Mouse (Mus musculus) stomach, embryonic 16.5 days (tissue): Measurements from ENCODE around the gene Coasy. TPM values are rescaled to one million over a fixed set of nuclear protein-coding genes. Genes with fewer than 3 reads are reported as not detected.

Experiments used
- ATAC-seq: fragments of 200-750 bp; cut with Nextera tagmentation; 2 replicates; pipeline ENCODE4 v1.8.0; 2017; ENCODE audit warnings: moderate number of reproducible peaks, moderate TSS enrichment; ENCODE audit not compliant: insufficient read depth, low FRiP score
- H3K27ac ChIP-seq: fragments of 300-500 bp; sonication (generic); 2 replicates; pipeline ENCODE4 v1.5.1; 2014; ENCODE audit warnings: low read length
- H3K27me3 ChIP-seq: fragments of 300-500 bp; sonication (generic); 2 replicates; pipeline ENCODE4 v1.6.1; 2014; ENCODE audit warnings: low read length, control low read depth, mixed read lengths; ENCODE audit not compliant: control insufficient read depth, insufficient read depth
- H3K36me3 ChIP-seq: fragments of 300-500 bp; sonication (generic); 2 replicates; pipeline ENCODE4 v1.6.1; 2014; ENCODE audit warnings: low read length; ENCODE audit not compliant: control insufficient read depth, insufficient read depth
- H3K4me1 ChIP-seq: fragments of 300-500 bp; sonication (generic); 2 replicates; pipeline ENCODE4 v1.6.1; 2014; ENCODE audit warnings: low read length, control low read depth, mixed read lengths; ENCODE audit not compliant: control insufficient read depth, insufficient read depth
- H3K4me2 ChIP-seq: fragments of 300-500 bp; sonication (generic); 2 replicates; pipeline ENCODE4 v1.6.1; 2014; ENCODE audit warnings: low read depth, low read length, mixed read lengths
- H3K4me3 ChIP-seq: fragments of 300-500 bp; sonication (generic); replicated peaks from 2 replicates; pipeline ENCODE4 v1.5.1; 2014; ENCODE audit warnings: mild to moderate bottlenecking, low read length
- H3K9ac ChIP-seq: fragments of 300-500 bp; sonication (generic); 2 replicates; pipeline ENCODE4 v1.6.1; 2014; ENCODE audit warnings: low read length
- H3K9me3 ChIP-seq: fragments of 300-500 bp; sonication (generic); replicated peaks from 2 replicates; pipeline ENCODE4 v1.6.1; 2016; ENCODE audit warnings: low read length, control low read depth; ENCODE audit not compliant: control insufficient read depth
- WGBS: fragments of 180-500 bp; shearing (Covaris S2); extraction: QIAGEN DNeasy Blood & Tissue Kit; methylation state at CpG from one replicate; pipeline ENCODE4 v1.1.7; 2014; 5-methylcytosine and 5-hydroxymethylcytosine counted together
- polyA plus RNA-seq: library from polyadenylated mRNA; unstranded; fragments of >200 nt; fragmentation: Nextera tagmentation; extraction: Ambion mirVana; gene quantifications from 2 replicates; pipeline ENCODE4 v1.2.1, GENCODE M21; 2015

Gene Coasy
- polyA plus RNA-seq, 1 experiment from 2014 or later, result 38.9 TPM

DNA sequence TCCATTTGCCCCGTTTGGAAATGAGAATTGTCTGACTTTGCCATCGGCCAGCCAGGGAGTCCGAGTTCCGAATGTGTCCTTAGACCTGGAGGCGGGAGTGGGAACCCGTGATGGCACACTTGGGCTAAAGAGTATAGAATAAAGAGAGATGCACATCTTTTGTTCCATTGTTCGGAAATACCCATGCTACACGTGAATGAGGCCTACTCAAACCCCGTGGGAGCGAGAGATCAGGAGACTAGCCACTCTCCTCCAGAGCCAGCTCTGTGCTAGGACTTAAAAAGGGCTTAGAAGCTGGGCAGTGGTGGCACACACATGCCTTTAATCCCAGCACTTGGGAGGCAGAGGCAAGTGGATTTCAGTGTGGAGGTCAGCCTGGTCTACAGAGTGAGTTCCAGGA, 22.9 kb upstream of the Coasy start:
- Histone ChIP-seq H3K4me3 (no peak overlapping the region), H3K4me2 (no peak overlapping the region), H3K36me3 (no peaks in the 10 kb centered on the region), H3K4me1 (peaks cover 84% of the 10 kb centered on the region), H3K9ac (peak overlapping the region; percentile 57), H3K27me3 (no peaks in the 10 kb centered on the region), H3K9me3 (no peaks in the 10 kb centered on the region), H3K27ac (peak overlapping the region; percentile 99)
- ATAC-seq, result no peak
- WGBS, result 79% methylated on average over 10 of the region's 10 CpGs

DNA sequence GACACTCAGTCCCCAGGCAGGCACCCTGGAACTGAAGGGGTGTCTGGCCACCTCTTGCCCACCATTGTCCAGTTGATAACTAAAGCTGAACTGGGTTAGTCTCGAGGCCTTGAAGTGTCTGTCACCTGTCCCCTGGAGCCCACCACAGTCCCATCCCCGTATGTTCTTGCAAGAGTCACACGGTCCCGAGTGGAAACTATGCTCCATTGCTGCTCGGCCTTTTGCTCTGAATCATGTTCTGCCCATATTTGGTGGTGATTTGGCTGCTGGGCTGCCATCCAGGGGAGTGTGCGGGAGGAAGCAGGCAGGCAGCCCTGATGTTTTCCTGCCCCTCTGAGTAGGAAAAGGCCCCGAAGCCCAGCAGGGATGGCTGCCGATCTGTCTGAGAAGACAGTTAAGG, 22.2 kb upstream of the Coasy start:
- peaks cover 86% of the 10 kb centered on the region for H3K4me1 ChIP-seq
- H3K4me3 ChIP-seq, result no peak overlapping the region
- 34% methylated on average over 8 of the region's 8 CpGs for WGBS
- no peaks in the 10 kb centered on the region for H3K9me3 ChIP-seq
- peak overlapping the region; percentile 57 for H3K9ac ChIP-seq
- H3K36me3 ChIP-seq, result no peaks in the 10 kb centered on the region
- no peaks in the 10 kb centered on the region for H3K27me3 ChIP-seq
- H3K27ac ChIP-seq, result peak overlapping the region; percentile 99
- ATAC-seq, result peak; percentile 22; the same call in 1 of the 2 replicates
- no peak overlapping the region for H3K4me2 ChIP-seq

DNA sequence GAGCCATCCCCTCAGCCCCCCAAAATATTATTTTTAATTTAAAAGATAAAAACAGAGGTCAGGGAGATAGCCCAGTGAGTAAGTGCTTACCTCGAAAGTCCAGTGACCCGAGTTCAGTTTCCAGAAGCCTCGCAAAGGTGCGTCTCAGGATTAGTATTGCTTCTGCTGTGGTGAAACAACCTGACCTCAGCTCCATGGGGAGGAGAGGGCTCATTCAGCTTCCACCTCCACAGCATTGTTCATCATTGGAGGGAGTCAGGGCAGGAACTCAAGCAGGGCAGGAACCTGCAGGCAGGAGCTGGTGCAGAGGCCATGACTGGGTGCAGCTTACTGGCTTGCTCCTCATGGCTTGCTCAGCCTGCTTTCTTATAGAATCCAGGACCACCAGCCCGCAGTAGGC, 21.3 kb upstream of the Coasy start:
- 0 out of 2 replicates have a peak overlapping the region, but pooled peaks have one; percentile 64 for H3K9ac ChIP-seq
- H3K4me2 ChIP-seq, result no peak overlapping the region
- H3K36me3 ChIP-seq, result no peaks in the 10 kb centered on the region
- H3K27me3 ChIP-seq, result no peaks in the 10 kb centered on the region
- no peak overlapping the region for H3K4me3 ChIP-seq
- WGBS, result 81% methylated on average over 5 of the region's 5 CpGs
- H3K27ac ChIP-seq, result peak overlapping the region; percentile 99
- no peak for ATAC-seq
- no peaks in the 10 kb centered on the region for H3K9me3 ChIP-seq
- H3K4me1 ChIP-seq, result peaks cover 81% of the 10 kb centered on the region

DNA sequence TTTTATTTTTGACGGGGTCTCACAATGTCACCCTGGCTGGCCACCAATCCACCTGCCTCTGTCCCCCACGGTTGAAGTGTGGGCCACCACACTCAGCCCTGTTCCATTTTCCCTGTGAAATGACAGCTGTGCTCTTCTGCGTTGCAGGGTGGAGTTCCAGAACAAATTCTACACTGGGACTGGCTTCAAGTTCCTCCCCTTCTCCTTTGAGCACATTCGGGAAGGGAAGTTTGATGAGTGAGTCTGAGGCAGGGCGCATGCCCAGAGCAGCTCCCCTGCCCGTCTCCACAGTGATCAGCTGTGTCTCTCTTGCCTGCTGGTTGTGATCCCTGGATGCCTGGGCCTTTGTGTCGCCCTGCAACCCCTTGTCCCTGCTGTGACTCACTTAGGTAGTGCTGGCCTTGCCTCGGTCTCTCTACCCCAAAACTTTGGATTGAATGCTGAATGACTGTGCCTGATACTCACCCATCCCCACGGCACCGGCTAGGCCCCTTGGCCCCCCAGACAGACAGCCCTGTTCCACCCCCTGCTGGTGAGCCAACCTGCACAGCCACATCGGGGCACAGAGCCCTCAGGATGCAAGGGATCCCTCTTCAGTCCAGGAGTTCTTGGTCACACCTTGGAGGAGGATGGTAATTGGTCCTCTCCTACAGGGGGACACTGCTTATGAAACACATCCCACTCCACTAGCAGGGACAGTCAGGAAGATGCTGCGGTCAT, 20.0 kb upstream of the Coasy start:
- peaks cover 81% of the 10 kb centered on the region for H3K4me1 ChIP-seq
- WGBS, result 64% methylated on average over 12 of the region's 12 CpGs

DNA sequence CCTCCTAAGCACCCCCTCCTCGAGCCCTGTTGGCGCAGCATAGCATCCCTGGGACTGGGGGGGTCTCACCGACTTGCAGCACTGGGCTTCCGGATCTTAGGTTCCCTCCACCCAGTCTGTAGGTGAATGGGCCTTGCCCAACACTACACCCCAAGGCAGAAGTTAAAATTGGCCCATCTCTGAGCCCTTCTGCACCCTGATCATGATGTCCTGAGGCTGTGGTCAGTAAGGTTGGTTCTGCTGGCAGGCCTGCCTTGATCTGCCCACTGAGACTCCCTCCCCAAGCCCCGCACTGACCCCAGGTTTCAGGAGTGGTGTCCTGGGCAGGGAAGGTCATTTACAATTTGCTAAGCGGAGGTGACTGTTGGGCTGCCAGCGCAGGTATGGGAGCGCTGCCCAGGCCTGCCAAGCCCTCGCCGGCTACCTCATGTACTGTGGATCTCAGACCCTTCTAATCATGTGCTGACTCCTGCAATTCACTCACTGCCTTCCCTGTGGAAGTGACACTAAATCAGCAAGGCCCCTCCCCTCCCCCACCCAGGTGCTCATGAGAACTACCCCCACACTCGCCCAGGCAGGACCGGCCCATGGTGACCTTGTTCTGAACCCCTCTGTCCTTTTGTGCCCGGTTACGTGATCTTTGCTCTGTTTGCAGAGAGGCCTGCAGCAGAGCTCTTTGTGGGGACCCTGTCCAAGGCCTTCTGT, 19.2 kb upstream of the Coasy start:
- H3K9ac ChIP-seq, result peak overlapping the region; percentile 64
- H3K36me3 ChIP-seq, result no peaks in the 10 kb centered on the region
- no peaks in the 10 kb centered on the region for H3K9me3 ChIP-seq
- peak overlapping the region; percentile 37; the same call in 1 of the 2 replicates for H3K4me2 ChIP-seq
- no peaks in the 10 kb centered on the region for H3K27me3 ChIP-seq
- H3K4me1 ChIP-seq, result peaks cover 75% of the 10 kb centered on the region
- peak overlapping the region; percentile 99 for H3K27ac ChIP-seq
- 54% methylated on average over 14 of the region's 14 CpGs for WGBS
- H3K4me3 ChIP-seq, result no peak overlapping the region
- ATAC-seq, result peak; percentile 21

More for the DNA sequence above, 20.0 kb upstream of the Coasy start:
- no peaks in the 10 kb centered on the region for H3K27me3 ChIP-seq
- no peak overlapping the region for H3K4me2 ChIP-seq
- peak overlapping the region; percentile 99 for H3K27ac ChIP-seq
- H3K4me3 ChIP-seq, result no peak overlapping the region
- no peaks in the 10 kb centered on the region for H3K9me3 ChIP-seq
- no peak for ATAC-seq
- no peaks in the 10 kb centered on the region for H3K36me3 ChIP-seq
- H3K9ac ChIP-seq, result peak overlapping the region; percentile 64; the same call in 1 of the 2 replicates

DNA sequence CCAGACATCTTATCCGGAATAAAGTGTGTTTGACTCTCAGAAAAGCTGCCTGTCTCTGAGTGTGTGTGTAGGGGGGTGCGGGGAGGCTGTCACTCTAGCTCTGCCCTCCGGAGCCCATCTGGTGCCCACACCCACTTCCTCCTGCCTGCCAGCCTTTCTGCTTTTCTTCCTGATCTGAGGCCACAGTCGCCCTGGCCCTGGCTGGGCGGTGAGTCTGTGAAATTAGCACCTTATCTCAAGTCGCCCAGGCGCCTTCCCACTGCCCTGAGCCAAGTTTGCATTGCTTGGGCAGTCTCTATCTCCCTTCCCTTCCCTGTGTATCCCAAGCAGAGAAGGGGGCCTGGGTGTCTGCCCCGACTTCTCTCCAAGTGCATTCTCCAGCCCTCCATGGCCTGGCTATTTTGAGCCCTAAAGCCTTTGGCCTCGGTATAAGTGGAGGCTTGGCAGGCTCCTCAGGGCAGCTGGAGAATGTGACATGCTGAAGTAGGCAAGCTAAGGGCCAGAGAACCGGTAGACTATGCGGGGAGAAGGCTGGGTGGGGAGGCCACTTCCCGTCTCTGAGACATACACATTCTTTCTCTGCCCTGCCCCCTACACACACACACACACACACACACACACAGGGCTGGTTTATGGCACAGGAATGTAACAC, 18.6 kb upstream of the Coasy start:
- Histone ChIP-seq H3K27me3 (no peaks in the 10 kb centered on the region), H3K4me2 (peak overlapping the region; percentile 37), H3K9me3 (no peaks in the 10 kb centered on the region), H3K36me3 (no peaks in the 10 kb centered on the region), H3K4me1 (peaks cover 68% of the 10 kb centered on the region), H3K27ac (peak overlapping the region; percentile 99), H3K9ac (peak overlapping the region; percentile 64), H3K4me3 (no peak overlapping the region)
- peak; percentile 56 for ATAC-seq
- WGBS, result 18% methylated on average over 12 of the region's 12 CpGs

DNA sequence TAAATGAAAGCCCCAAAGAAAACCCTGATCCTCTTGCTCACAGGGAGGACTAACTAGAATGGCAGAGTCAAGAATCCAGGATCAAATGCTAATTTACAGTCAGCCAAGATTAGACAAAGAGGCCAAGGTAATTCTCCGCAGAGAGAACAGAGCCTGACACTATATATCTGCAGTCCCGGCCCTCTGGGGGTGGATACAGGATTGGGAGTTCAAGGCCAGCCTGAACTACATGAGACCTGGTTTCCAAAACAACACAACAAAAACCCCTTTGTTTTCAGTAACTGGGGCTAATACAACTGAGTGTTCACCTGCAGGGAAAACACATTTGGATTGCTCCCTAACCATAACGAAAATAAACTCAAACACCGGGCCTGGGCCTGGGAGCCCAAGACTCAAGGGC, 17.9 kb upstream of the Coasy start:
- no peak for ATAC-seq
- H3K4me2 ChIP-seq, result no peak overlapping the region

DNA sequence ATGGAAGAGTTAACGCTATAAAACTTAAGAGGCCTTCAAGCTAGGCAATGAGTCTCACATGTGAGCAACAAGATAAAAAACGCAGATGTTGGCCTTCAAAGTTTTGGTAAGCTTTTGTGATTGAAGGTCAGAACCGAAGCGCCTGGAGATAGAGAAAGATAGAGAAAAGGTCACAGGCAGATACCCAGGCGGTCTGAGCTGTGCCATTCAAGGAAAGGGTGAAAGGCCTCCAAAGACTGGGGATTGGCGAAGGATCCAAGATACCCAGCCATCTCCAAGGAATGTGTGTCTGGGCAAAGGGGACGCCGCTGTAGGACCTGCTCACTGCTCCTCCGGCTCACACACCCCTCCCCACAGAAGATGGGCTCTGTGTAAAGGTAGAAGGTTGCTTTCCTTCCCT, 17.4 kb upstream of the Coasy start:
- 84% methylated on average over 9 of the region's 9 CpGs for WGBS
- Histone ChIP-seq H3K27ac (peak overlapping the region; percentile 81; the same call in 1 of the 2 replicates), H3K4me3 (no peak overlapping the region), H3K9ac (no peak overlapping the region), H3K9me3 (no peaks in the 10 kb centered on the region), H3K4me2 (no peak overlapping the region), H3K27me3 (no peaks in the 10 kb centered on the region), H3K36me3 (no peaks in the 10 kb centered on the region), H3K4me1 (peaks cover 63% of the 10 kb centered on the region)
- no peak for ATAC-seq

More for the DNA sequence above, 17.9 kb upstream of the Coasy start:
- no peak overlapping the region for H3K4me3 ChIP-seq
- no peaks in the 10 kb centered on the region for H3K36me3 ChIP-seq
- H3K27ac ChIP-seq, result peak overlapping the region; percentile 99
- no peaks in the 10 kb centered on the region for H3K9me3 ChIP-seq
- 63% methylated on average over 4 of the region's 4 CpGs for WGBS
- no peaks in the 10 kb centered on the region for H3K27me3 ChIP-seq
- H3K4me1 ChIP-seq, result peaks cover 65% of the 10 kb centered on the region
- H3K9ac ChIP-seq, result peak overlapping the region; percentile 64; the same call in 1 of the 2 replicates
